Mouse (Mus musculus) erythroid progenitor cell, adult 5-6 weeks (primary cell): ENCODE measurements around the gene Lrrc20. TPM values are rescaled to one million over a fixed set of nuclear protein-coding genes. Genes with fewer than 3 reads are reported as not detected.
"Not testable (repeated sequence)": the region's sequence is repeated elsewhere in the genome, so short reads cannot be mapped to it uniquely, and the experiment has no call there.

Experiments used
- ATAC-seq: replicated peaks from 2 replicates; pipeline ENCODE4 v1.8.0; 2016; ENCODE audit warnings: moderate number of reproducible peaks, mild to moderate bottlenecking, moderate TSS enrichment, inconsistent platforms; ENCODE audit not compliant: poor library complexity, low FRiP score, severe bottlenecking
- total RNA-seq, 2 experiments: library from RNA; stranded (forward) in 1 of 2; stranded (reverse) in 1 of 2; fragments of 150-400 nt in 1 of 2; fragments of 186-747, 209-891 nt in 1 of 2; gene quantifications; 2 replicates each; pipeline versions ENCODE4 v1.2.3 to v1.2.4; 2015 to 2017; ENCODE audit warnings: low replicate concordance in 2 of 2

Gene Lrrc20
- total RNA-seq, 2 experiments from 2014 or later: 2.5 to 5.4 TPM

GRCm38 (mm10) chr10:61558631-61559030 lies 83.0 kb downstream of the Lrrc20 start:
- no peak for ATAC-seq

- no peak for ATAC-seq
These were observed 83.9 kb downstream of the Lrrc20 start for GRCm38 (mm10) chr10:61559544-61559943.

- no peak for ATAC-seq
These were observed 87.9 kb downstream of the Lrrc20 start for GRCm38 (mm10) chr10:61563550-61563949.

GRCm38 (mm10) chr10:61564408-61564807 lies 88.8 kb downstream of the Lrrc20 start:
- no peak for ATAC-seq

GRCm38 (mm10) chr10:61570181-61570580 lies 94.6 kb downstream of the Lrrc20 start:
- ATAC-seq: no peak

GRCm38 (mm10) chr10:61572126-61572525 lies 96.5 kb downstream of the Lrrc20 start:
- no peak for ATAC-seq

- ATAC-seq: no peak
These were observed 100.6 kb downstream of the Lrrc20 start for GRCm38 (mm10) chr10:61576120-61576767.

- no peak for ATAC-seq
These were observed 111.7 kb downstream of the Lrrc20 start for GRCm38 (mm10) chr10:61587241-61587849.

GRCm38 (mm10) chr10:61597991-61598390 lies 122.4 kb downstream of the Lrrc20 start:
- ATAC-seq: no peak

GRCm38 (mm10) chr10:61599556-61600114 lies 124.0 kb downstream of the Lrrc20 start:
- ATAC-seq: no peak

GRCm38 (mm10) chr10:61602283-61603033 lies 126.9 kb downstream of the Lrrc20 start:
- ATAC-seq: peak; percentile 75

- no peak for ATAC-seq
These were observed 128.9 kb downstream of the Lrrc20 start for GRCm38 (mm10) chr10:61604376-61605065.

GRCm38 (mm10) chr10:61605381-61605780 lies 129.8 kb downstream of the Lrrc20 start:
- not testable (repeated sequence) for ATAC-seq

- ATAC-seq: peak; percentile 60
These were observed 130.2 kb downstream of the Lrrc20 start for GRCm38 (mm10) chr10:61605851-61606250.

- no peak for ATAC-seq
These were observed 132.6 kb downstream of the Lrrc20 start for GRCm38 (mm10) chr10:61608233-61608632.

GRCm38 (mm10) chr10:61610650-61611235 lies 135.1 kb downstream of the Lrrc20 start:
- no peak for ATAC-seq

- ATAC-seq: no peak
These were observed 138.7 kb downstream of the Lrrc20 start for GRCm38 (mm10) chr10:61614311-61614710.

GRCm38 (mm10) chr10:61618528-61618927 lies 142.9 kb downstream of the Lrrc20 start:
- no peak for ATAC-seq

GRCm38 (mm10) chr10:61621681-61622080 lies 146.1 kb downstream of the Lrrc20 start:
- no peak for ATAC-seq

GRCm38 (mm10) chr10:61623874-61624273 lies 148.3 kb downstream of the Lrrc20 start:
- ATAC-seq: not testable (repeated sequence)
